Mouse (Mus musculus): Measurements from ENCODE around the gene Lrba.

Lrba gene

DNA sequence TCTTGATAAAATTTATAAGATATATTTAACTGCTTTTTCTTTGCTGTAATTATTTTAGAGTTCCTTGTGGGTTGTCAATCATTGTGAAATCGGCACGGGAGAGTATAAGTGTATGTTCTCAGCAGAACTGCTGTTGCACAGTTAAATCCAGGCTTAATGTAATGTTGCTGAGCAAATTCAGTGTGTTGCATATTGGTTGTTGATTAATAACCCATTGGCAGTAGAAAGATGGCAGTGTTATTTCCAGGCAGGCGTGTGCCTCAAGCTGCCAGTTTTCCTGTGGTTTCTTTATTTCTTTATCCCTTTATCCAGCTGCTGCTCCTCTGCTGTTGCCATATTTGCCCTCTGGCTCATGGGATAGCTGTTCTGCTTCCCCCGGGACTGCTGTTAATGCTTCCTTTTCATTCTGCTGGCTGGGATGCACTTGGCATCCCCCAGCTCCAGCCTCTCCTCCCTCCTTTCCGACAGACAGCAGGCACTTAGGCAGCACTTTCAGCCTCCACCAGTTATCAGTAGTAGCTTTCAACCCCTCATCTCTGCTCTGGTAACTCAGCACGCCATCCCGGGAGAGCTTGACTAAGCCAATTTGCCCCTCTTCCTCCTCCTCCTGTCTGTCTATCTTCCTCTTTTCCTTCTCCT lies 463.2 kb downstream of the Lrba start:
- no peak for DNase-seq (ENCODE audit: low spot score)

DNA sequence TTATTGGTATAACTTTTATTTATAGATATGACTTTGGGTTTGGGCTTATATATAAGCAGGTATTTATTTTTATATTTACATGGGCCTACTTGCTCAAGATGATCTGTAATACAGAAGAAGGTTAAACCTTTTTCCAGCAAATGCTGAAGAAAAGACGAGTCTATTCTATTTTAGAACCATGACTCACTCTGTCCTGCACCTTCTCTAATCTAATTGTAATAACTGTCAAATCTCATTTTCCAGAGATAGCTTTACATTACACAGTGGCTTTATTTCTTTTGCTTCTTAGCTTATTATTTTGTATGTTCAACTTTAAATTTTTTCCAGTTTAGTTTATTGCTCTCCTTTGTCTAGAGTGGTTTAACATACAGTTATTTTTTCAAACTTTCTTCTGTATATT lies 464.0 kb downstream of the Lrba start:
- no peak for DNase-seq (ENCODE audit: low spot score)

DNA sequence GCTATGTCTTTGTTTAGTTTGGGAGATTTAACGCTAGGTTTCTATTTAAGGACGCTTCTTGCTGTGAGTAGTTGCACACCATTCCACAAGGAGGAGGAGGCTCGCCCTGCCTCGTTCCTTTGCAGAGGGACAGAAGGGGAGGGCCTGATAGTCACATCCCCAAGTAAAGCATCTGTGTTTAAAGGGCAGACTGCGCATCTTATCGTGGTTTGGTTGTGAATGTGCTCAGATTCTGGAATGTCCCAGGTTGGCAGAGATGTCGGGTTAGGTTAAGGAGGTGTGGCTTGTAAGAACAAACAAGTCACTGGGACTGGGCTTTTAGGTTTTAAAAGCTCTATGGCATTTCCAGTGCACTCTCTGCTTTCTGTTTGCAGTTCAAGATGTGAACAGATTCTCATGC lies 464.8 kb downstream of the Lrba start:
- no peak for DNase-seq (ENCODE audit: low spot score)

DNA sequence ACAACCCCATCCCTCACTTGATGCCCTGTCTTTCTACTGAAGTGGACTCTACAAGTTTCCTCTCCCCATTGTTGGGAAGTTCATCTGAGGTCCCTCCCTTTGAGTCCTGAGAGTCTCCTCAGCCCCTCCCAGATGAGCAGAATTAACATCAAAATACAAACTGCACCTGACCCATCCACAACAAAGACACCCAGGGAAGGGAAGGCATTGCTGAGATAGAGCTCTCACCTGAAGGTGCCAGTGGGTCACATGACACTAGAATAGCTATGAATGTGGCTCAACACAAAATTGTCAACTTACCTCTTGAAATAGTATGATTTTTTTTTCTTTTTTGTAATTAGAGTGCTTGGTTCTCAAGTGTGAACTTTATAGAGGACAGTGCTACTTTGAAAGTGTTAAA lies 468.3 kb downstream of the Lrba start:
- no peak for DNase-seq (ENCODE audit: low spot score)

DNA sequence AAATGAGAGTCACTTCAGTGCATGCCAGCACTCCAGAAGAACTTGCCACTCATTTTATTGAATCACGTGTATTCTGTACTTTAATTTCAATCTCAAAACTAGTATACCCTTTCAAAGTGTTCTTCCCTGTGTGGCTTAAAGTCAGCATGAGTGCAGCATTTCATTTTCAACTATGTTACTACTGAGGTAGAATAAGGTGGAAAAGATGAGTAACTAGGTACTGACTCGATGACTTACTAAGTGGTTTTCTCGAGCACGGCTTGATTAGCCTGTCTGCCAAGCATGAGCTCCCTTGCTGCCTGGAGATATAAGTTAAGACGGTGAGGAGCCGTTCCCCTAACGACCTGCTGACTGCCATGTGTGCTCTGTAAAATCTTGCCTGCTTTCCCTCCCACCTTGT lies 469.1 kb downstream of the Lrba start:
- no peak for DNase-seq (ENCODE audit: low spot score)

DNA sequence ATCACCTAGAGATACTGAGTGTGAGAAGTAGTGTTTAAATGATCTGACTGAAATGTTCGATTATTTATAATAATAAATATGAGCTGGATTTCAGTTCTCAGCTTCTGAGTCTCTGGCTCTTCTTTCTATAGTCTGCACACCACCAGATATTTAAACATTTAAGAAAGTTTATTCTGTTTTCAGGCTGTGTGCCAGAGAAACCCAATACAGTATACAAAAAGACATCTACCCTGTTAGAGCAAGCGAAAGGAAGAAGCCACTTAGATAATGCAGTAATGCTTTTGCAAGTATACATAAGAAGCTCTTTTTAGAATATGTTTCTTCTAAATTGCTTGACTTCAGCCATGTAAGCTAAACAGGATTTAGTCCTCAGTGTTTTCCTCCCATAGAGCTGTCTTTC lies 474.5 kb downstream of the Lrba start:
- DNase-seq (ENCODE audit: low spot score) = no peak

DNA sequence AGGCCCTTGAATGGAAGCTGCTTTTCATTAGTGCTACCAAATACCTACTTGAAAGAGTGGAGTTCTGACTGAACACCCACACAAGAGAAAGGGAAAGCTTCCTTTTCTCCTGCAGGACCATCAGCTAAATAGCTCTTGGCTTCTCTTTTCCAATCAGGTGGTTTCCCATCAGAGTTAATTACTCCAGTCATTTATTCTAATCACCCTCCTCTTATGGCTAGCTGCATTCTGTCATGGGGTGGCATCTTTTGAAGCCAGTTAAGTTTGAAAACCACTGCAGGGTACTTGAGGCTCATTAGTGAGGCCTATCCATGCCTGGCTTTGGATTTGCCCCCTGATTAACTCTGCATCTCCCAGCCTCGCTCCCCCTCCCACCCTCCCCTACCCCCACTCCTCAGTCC lies 476.7 kb downstream of the Lrba start:
- no peak for DNase-seq (ENCODE audit: low spot score)

DNA sequence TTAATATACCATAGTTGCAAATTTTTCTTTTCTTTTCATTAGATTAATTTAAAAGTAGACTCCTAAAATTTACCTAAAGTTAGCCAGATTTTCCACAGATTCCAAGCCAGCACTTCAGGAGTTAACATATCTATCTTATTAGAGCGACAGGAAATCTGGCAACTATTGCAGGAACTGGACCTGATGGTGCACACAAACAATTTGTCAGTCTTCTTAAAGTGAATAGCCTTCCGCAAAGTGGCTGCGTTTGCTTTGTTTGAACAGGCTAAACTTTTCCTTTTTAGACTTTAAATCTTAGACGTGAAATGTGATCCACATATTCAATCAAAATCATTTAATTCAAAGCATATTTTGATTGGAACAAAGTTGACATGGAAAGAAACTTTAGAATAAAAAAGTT lies 485.0 kb downstream of the Lrba start:
- no peak for DNase-seq (ENCODE audit: low spot score)

DNA sequence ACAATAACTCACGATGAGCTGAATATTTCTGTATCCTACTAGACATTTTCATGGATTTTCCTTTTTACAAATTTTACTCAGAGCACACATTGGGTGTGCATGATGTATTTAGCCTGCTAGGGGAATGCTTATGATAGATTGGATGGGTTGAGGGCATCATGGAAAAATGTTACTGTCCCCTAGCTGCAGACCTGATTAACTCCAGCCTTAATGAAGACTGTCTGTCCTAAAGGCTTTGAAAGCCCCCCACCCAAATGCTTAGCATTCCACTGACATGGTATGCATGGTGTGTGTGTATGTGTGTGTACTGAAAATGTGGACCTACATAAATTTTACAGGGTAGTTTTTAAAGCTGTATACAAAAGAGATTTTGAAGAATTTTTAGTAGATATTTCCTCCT lies 487.1 kb downstream of the Lrba start:
- DNase-seq (ENCODE audit: low spot score) = no peak

DNA sequence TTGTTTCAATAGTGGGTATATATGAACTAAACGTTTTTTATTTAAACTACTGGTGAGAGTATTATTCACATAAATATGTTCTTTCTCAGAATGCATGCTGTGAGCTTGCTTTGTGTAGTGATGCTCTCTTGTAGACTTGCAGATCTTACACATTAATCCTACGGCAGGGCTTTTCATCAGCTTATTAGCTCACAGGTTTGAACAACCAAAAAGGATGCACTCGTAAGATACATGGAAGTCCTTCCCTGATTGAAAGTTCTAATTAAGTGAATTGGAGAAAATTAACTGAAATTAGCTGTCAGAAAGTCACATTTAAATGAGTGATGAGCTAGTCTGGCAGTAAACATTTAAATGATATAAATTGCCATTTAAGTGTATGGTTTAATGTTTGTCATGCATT lies 488.3 kb downstream of the Lrba start:
- no peak for DNase-seq (ENCODE audit: low spot score)

DNA sequence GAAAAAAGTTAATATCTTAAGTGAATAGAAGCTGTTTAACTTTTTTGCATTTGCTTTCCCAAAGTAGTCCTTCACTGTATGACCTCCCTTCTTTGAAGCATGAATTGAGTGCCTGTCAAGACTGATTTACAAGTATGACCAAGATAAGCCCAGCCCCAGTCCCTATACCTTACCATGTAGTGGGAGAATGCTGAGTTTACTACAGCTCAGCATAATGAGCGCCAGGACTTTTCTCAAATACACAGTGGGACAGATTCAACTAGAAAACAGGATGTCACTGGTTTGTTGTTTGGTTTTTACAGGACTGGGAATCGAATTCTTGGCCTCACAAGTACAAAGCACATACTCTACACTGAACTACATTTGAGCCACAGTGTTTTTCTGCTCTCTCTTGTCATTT lies 490.0 kb downstream of the Lrba start:
- DNase-seq (ENCODE audit: low spot score) = no peak

DNA sequence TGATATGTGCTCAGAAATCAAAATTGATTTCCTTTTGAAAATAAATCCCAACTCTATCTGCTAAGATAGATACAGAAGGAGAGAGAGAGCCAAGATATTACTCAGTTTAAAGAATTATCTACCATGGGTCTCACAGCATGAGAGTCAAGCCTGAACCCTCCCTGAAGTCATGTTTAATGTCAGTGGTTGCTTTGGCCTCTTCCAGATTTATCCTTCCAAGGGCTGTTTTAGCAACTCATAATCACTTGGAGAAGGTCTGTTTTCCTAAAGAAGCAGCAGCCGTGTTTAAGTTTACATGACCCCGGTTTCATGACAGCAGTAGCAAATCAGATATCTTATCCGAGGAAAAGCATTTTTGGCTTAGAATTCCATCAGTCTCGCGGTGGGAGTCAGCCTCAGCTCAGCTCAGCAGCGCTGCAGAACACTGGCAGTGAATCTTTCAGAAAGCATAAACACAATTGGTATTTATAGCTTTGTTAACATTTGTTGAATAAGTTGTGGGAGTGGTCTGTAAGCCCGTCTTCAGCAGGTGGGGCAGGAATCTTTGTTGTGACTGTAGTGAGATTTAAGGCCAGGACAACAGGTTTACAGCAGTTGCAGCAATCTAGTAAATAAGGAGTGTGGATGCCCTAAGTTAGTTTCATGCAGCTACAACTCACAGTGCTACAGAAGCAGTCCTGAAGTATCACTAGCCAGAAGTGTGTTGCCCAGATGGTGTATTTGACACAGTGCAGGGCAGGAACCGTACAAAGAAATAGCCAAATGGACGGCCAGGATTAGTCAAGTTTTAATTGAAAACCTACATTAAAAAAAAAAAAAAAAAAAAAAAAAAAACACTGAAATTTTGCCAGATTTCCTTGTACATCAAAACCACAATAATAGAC lies 499.2 kb downstream of the Lrba start:
- DNase-seq (ENCODE audit: low spot score) = no peak

DNA sequence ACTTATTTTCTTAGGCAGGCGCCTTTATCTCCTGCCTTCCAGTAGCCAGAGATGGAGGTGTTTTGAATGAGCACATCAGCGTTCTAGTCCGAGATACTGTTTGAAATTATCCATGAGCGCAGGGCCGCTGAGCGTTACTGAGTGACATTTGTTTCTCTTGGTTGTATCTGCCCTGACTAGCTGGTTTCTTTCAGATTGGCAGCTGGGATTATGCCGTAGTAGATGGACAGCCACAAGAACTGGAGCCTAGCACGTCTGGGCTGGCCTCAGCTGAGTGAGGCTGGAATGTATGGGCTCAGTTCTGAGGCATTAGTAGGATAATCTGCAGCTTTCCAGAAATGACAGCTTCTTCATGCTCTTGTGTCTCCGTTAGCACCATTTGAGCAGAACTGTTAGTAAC lies 500.6 kb downstream of the Lrba start:
- DNase-seq (ENCODE audit: low spot score) = no peak

DNA sequence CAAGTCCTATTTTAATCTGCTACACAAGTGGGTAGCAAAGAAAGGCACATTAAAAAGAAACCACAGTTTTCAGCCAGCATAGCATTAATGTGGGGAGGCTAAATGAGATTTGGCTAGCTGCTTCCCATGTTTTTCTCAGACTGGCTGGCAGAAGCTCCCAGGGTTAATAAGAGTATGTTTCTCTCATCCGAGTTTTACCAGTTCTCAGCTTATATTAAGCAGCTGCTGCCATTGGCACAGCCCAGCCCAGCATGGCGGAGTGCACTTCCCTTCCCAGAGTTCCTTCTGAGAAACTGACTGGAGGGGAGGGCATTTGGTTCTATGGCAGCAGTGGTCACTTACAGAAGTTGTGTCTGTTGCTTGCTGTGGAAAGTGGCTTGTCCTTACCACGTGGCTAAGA lies 514.4 kb downstream of the Lrba start:
- DNase-seq (ENCODE audit: low spot score) = no peak

DNA sequence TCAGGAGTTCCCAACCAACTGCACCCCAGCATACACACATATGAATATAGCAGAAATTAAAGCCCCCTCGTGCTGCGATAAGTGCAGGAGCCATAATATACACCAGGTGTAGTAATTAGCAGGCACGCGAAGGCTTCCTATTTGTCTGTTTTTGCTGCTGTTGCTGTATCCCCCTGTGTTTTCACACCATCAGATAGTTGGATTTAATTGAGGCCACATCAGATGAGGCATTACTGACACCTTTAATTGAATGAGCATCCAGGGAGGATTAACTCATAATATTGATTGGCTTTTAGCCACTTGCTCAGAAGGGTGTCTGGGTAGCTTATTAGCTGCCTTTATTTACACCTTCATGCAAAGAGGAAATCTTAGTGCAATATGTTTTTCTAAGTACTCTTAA lies 515.3 kb downstream of the Lrba start:
- no peak for DNase-seq (ENCODE audit: low spot score)

DNA sequence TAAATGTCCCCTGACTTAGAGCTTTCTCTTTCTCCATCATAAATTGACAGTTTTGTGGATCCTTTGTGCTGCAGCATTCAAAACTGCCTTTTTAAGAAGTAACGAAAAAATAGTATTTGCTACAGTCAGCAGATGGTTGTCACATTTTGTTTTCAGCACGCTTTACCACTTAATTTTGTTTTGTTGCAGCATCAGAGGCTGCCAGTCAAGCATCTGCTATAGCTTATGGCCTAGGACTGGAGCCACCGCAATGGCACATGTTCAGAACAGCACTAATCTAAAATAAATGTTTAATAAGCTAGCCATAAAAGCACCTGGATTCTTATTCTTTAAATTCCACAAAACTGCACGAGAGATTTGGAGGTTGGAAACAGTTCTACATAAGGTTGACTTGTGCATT lies 520.9 kb downstream of the Lrba start:
- no peak for DNase-seq (ENCODE audit: low spot score)

DNA sequence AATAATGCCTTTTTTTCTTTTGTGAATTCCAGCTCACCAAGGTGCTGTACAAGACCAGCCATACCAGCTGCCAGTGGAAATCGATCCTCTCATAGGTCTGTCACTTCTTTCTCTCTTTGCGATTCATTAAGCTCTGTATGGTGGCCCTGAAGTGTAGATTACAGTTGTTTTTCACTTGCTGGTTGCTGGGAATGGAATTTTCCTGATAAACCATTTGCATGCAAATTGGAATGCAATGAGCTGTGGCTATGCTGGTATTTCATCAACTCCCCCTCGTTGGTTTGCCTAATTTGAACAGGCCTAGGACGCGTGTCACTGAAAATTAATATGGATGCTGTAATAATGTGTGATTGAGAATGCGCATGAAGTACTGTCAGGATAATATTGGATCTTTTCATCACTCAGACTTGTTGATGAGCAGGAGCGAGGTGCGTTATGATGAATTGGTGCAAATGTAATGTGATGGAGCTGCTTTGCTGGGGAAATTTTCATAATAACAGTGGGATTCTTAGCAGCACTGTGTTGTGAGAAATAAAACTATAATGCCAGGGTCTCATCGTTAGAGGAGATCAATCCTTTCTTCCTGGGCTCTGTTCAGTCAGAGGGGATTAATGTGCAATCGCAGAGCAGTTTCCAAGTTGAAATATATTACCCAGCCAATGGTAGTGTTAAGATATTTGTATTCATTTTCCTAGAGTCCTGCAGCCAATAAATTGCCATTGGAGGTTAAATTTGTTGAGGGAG lies 521.5 kb downstream of the Lrba start:
- DNase-seq (ENCODE audit: low spot score) = no peak

DNA sequence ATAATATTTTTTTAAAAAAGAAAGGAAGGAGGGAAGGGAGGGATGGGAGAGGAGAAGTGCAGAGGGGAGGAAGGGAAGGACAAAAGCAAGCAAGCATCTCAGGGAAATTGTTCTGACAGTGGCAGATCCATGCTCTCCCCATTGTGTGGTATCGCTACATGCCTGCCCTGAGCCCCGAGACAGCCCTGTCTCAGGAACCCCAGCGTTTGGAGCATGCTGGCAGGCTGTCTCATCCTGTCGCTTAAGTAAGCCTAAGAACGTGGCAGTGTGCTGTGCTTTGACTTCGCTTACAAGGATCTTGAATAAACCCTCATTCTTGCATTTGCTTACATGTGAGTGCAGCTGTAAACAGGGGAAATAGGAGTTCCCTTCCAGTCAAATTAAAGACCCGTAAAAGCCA lies 526.2 kb downstream of the Lrba start:
- DNase-seq (ENCODE audit: low spot score) = no peak

DNA sequence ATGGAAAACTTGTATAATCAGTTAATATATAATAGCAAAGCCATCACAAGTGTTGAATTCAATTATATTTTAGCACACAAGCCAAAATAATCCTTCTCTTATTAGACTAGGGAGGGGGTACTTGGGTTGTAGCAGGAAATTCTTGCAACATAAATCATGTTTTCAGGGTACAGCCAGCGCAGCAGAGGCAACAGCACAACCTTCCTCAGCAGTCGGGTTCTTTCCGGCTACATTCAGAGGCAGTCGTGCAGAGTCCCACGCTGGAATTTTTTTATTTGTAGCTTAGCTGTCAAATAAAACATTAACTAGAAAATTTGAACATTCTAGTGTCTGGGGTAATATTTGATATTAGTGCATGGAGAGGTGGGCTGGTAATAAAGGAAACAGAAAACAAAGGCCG lies 529.7 kb downstream of the Lrba start:
- DNase-seq (ENCODE audit: low spot score) = no peak

DNA sequence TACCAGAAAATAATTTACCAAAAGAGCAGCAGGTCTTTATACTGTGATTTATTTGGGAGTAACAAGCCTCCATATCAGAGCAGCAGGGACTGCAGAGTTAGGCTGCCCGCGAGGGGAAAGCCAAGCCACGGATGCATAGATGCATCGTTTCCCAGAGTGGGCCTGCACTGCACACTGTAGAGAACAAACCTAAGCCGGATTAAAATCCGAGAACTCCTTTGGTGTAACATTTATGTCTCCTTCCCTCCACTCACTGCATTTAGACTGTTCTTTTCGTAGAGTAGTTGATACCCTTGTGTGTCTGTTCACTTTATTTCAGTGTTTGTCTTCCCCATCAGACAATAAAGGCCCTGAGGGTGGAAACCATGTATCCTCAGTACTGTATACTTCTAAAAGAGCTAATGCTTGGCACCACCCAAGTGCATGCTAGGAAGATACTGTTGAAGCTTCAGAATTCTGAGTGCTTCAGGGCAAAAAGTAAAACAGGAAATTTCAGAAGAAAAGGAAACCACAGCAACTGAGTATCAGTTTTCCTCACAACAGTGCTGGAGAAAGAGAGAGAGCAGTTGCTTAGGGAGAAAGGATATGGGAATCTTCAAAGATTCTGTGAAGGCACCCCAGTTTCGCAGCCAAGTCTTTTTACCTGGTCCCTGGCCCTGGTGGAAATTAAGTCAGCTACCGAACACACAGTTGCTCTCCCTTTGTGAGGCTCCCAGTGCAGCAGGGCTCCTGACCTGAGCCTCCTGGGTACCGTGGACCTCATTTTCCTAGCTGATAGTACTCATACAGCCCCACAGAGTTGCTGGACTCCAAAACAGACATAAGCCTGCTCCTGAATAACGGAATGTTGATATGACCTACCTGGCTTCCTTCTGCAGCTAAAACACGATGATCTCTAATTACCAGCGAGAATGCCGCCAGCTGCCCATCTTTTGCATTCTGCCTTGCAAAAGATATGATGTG lies 530.4 kb downstream of the Lrba start:
- DNase-seq (ENCODE audit: low spot score) = no peak

DNA sequence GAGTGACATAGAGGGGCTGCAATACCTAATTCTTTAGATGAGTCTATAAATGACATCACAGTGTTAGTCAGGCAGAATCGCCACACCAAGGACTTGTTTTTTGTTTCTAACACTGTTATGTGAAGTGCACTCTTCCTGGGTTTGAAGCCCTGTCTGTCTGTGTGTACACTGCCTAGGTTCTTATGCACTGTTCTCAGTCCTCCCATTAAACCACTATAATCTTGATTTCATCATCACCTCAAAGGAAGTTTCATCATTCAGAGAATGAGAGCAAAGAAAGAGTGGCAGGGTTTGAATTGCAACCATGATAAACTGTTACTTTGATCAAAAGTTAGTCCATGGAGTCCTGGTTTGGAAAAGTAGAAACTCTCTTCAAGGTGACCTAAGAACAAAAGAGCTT lies 532.1 kb downstream of the Lrba start:
- no peak for DNase-seq (ENCODE audit: low spot score)

DNA sequence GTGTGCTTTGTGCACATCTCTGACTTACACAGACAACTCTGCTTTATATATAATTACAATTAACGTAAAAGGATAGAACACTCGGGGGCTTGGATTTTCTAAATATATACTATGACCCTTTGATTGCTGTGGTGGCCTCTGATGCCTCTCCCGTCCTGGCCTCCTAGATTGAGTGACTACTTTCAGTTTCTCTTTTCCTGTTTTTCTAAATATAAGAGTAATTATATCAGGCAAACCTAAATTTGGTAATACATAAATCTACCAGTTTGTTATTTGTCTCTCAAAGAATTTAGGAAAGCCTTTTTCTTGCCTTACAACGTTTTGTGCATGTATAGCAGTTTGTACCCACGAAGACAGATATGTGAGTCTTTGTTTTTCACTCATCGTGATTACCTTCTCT lies 534.2 kb downstream of the Lrba start:
- DNase-seq (ENCODE audit: low spot score) = no peak

All from testis, postnatal 10 days (tissue).